Mouse (Mus musculus) liver, postnatal 0 days (tissue): ENCODE results near the gene Gper1.

Experiments
- CTCF ChIP-seq: sonication (generic); IDR thresholded peaks from 2 replicates; pipeline ENCODE4 v1.5.1; 2016; ENCODE audit warnings: antibody characterized with exemption, low read depth
- EP300 ChIP-seq: IDR thresholded peaks from 2 replicates; pipeline ENCODE4 v1.6.1; 2016; ENCODE audit warnings: antibody characterized with exemption, low read depth, mild to moderate bottlenecking

DNA sequence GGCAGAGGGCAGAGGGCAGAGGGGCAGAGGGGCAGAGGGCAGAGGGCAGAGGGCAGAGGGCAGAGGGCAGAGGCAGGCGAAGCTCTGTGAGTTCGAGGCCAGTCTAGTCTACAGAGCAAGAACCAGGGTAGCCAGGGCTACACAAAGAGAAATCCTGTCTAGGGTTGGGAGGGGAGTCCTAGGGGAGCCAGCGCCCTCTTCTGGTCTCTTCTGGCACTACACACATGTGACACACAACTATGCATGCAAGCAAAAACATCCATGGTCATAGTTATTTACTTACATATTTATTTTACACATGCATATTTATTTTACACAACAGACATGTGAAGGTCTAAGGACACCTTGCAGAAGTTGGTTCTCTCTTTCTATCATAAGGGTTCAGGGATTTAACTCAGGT is 5.5 kb upstream of the Gper1 start:
- TF ChIP-seq CTCF (peak; percentile 51), EP300 (no peak)
